Mouse (Mus musculus) hindbrain, embryonic 11.5 days (tissue): ENCODE measurements around the gene Ppp4r1. TPM values are rescaled to one million over a fixed set of nuclear protein-coding genes. Genes with fewer than 3 reads are reported as not detected.

Experiments
- polyA plus RNA-seq: library from polyadenylated mRNA; unstranded; fragments of >200 nt; fragmentation: Nextera tagmentation; extraction: Ambion mirVana; gene quantifications from 2 replicates; pipeline ENCODE4 v1.2.1, GENCODE M21; 2014

Ppp4r1 gene
- polyA plus RNA-seq, 1 experiment from 2014 or later: 48.9 TPM

Other genes with a start within 250 kb of the Ppp4r1 start
- 0.14 and 0.29 TPM in 2 replicates for gene Tmem232, start 241.8 kb upstream of the Ppp4r1 start, polyA plus RNA-seq
- 258 and 266 TPM in 2 replicates for gene Vapa, start 169.0 kb upstream of the Ppp4r1 start, polyA plus RNA-seq
- gene Txndc2, start 140.4 kb upstream of the Ppp4r1 start, polyA plus RNA-seq: 0.10 TPM in 1 of 2 replicates, not detected in the other
- gene Rab31, start 9.8 kb upstream of the Ppp4r1 start, polyA plus RNA-seq: 74.8 and 82.0 TPM in 2 replicates
- 47.6 and 47.7 TPM in 2 replicates for gene Ralbp1, start 103.2 kb downstream of the Ppp4r1 start, polyA plus RNA-seq
- 85.9 and 98.4 TPM in 2 replicates for gene Twsg1, start 168.7 kb downstream of the Ppp4r1 start, polyA plus RNA-seq